Mouse (Mus musculus) gastrocnemius, adult 8-10 months (tissue): ENCODE measurements around the gene Rnaseh2a. TPM values are rescaled to one million over a fixed set of nuclear protein-coding genes. Genes with fewer than 3 reads are reported as not detected.

ENCODE experiments used
- DNase-seq, 2 experiments: peaks; one replicate each; pipeline ENCODE4 v3.0.0; 2022; ENCODE audit warnings: low spot score in 2 of 2
- total RNA-seq, 4 experiments: library from RNA; stranded (reverse); gene quantifications; 2 replicates each; pipeline ENCODE4 v1.2.4; 2022

Rnaseh2a gene
- total RNA-seq, 4 experiments from 2014 or later: 20.4 to 26.5 (median 23.9) TPM

- DNase-seq: no peak
Observed at GRCm38 (mm10) chr8:84984294-84985048, 14.9 kb upstream of the Rnaseh2a start.

- no peak for DNase-seq
Observed at GRCm38 (mm10) chr8:84982499-84983011, 13.0 kb upstream of the Rnaseh2a start.

GRCm38 (mm10) chr8:84981644-84982498 is 12.3 kb upstream of the Rnaseh2a start:
- no peak for DNase-seq

GRCm38 (mm10) chr8:84980622-84981358 is 11.2 kb upstream of the Rnaseh2a start:
- peak in 1 of 2 experiments; percentile 70 for DNase-seq

- DNase-seq: peak; percentile 87 to 90
Observed at GRCm38 (mm10) chr8:84979599-84980421, 10.2 kb upstream of the Rnaseh2a start.

GRCm38 (mm10) chr8:84978248-84978940 is 8.8 kb upstream of the Rnaseh2a start, which contains the start of gene Junb:
Gene Junb (minus strand): TSS chr8:84978718.
- peak; percentile 95 to 96 for DNase-seq

- DNase-seq: peak in 1 of 2 experiments; percentile 53
Observed at GRCm38 (mm10) chr8:84977435-84978247, 8.1 kb upstream of the Rnaseh2a start.

- DNase-seq: no peak
Observed at GRCm38 (mm10) chr8:84976763-84977434, 7.3 kb upstream of the Rnaseh2a start.

GRCm38 (mm10) chr8:84976031-84976762 is 6.6 kb upstream of the Rnaseh2a start:
- DNase-seq: peak; percentile 93 to 94

GRCm38 (mm10) chr8:84975434-84975833 is 5.9 kb upstream of the Rnaseh2a start:
- peak in 1 of 2 experiments; percentile 44 for DNase-seq

- DNase-seq: no peak
Observed at GRCm38 (mm10) chr8:84974543-84975142, 5.1 kb upstream of the Rnaseh2a start.

- no peak for DNase-seq
Observed at GRCm38 (mm10) chr8:84973803-84974542, 4.4 kb upstream of the Rnaseh2a start.

- DNase-seq: no peak
Observed at GRCm38 (mm10) chr8:84973079-84973478, 3.5 kb upstream of the Rnaseh2a start.

GRCm38 (mm10) chr8:84970913-84971312 is 1.3 kb upstream of the Rnaseh2a start:
- no peak for DNase-seq

- no peak for DNase-seq
Observed at GRCm38 (mm10) chr8:84970135-84970790, 696 bp upstream of the Rnaseh2a start.

GRCm38 (mm10) chr8:84968650-84969049 is 917 bp downstream of the Rnaseh2a start:
- no peak for DNase-seq
